Mouse (Mus musculus): ENCODE results near the gene Trib3. TPM values are rescaled to one million over a fixed set of nuclear protein-coding genes. Genes with fewer than 3 reads are reported as not detected.

Trib3 gene
- polyA plus RNA-seq, 1 experiment from 2014 or later: 6.5 TPM

DNA sequence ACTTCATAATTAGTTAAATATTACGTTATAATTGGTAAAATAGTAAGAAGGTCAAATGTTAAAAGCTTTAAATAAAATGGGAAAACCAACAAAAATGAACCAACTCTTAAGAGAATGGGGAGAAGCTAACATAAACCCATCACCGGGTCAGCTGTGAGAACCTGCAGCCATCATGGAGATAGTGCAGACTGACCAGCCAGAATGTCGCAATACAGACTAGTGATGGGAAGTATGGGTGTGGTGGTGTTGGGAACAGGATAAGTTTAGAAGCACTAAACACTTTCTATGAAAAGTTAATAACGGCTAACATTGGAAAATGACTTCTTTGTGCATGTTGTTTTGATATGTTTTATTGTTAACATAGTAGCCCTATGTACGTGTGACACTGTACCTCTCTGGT is 56.3 kb downstream of the Trib3 start:
- Histone ChIP-seq H3K4me2 (replicated peaks) (no peak overlapping the region), H3K4me1 (no peaks in the 10 kb centered on the region), H3K36me3 (peaks cover 44% of the 10 kb centered on the region), H3K9ac (no peak overlapping the region), H3K4me3 (replicated peaks) (no peak overlapping the region), H3K27ac (replicated peaks) (no peak overlapping the region), H3K27me3 (no peaks in the 10 kb centered on the region), H3K9me3 (replicated peaks) (no peaks in the 10 kb centered on the region)
- no peak for ATAC-seq (ENCODE audit: insufficient number of reproducible peaks, low FRiP score, low TSS enrichment, low read depth)
- WGBS: 88% methylated on average over 5 of the region's 5 CpGs

Other genes starting within 250 kb of the Trib3 start
- 11.0 and 11.5 TPM in 2 replicates for gene Srxn1, start 238.5 kb downstream of the Trib3 start, polyA plus RNA-seq (2015; fragmentation: Nextera tagmentation; extraction: Ambion mirVana)
- 5.5 and 6.5 TPM in 2 replicates for gene Tcf15, start 200.5 kb downstream of the Trib3 start, polyA plus RNA-seq (2015; fragmentation: Nextera tagmentation; extraction: Ambion mirVana)
- 87.0 and 87.5 TPM in 2 replicates for gene Csnk2a1, start 117.2 kb downstream of the Trib3 start, polyA plus RNA-seq (2015; fragmentation: Nextera tagmentation; extraction: Ambion mirVana)
- gene Tbc1d20, start 50.2 kb downstream of the Trib3 start, polyA plus RNA-seq (2015; fragmentation: Nextera tagmentation; extraction: Ambion mirVana): 47.6 and 49.1 TPM in 2 replicates
- gene Rbck1, start 11.4 kb downstream of the Trib3 start, polyA plus RNA-seq (2015; fragmentation: Nextera tagmentation; extraction: Ambion mirVana): 91.3 and 94.1 TPM in 2 replicates
- 1.0 and 1.3 TPM in 2 replicates for gene Nrsn2, start 32.6 kb upstream of the Trib3 start, polyA plus RNA-seq (2015; fragmentation: Nextera tagmentation; extraction: Ambion mirVana)
- gene Sox12, start 54.0 kb upstream of the Trib3 start, polyA plus RNA-seq (2015; fragmentation: Nextera tagmentation; extraction: Ambion mirVana): 7.7 and 7.9 TPM in 2 replicates
- gene Zcchc3, start 71.0 kb upstream of the Trib3 start, polyA plus RNA-seq (2015; fragmentation: Nextera tagmentation; extraction: Ambion mirVana): 37.5 and 40.1 TPM in 2 replicates
- 9.4 and 15.2 TPM in 2 replicates for gene 6820408C15Rik, start 71.6 kb upstream of the Trib3 start, polyA plus RNA-seq (2015; fragmentation: Nextera tagmentation; extraction: Ambion mirVana)
- gene Defb23, start 120.6 kb upstream of the Trib3 start, polyA plus RNA-seq (2015; fragmentation: Nextera tagmentation; extraction: Ambion mirVana): not detected in 2 replicates
- not detected in 2 replicates for gene Defb20, start 133.0 kb upstream of the Trib3 start, polyA plus RNA-seq (2015; fragmentation: Nextera tagmentation; extraction: Ambion mirVana)
- gene Defb22, start 146.1 kb upstream of the Trib3 start, polyA plus RNA-seq (2015; fragmentation: Nextera tagmentation; extraction: Ambion mirVana): not detected in 2 replicates
- gene Defb26, start 167.7 kb upstream of the Trib3 start, polyA plus RNA-seq (2015; fragmentation: Nextera tagmentation; extraction: Ambion mirVana): not detected in 2 replicates
- not detected in 2 replicates for gene Defb28, start 174.2 kb upstream of the Trib3 start, polyA plus RNA-seq (2015; fragmentation: Nextera tagmentation; extraction: Ambion mirVana)
- gene Defb29, start 196.1 kb upstream of the Trib3 start, polyA plus RNA-seq (2015; fragmentation: Nextera tagmentation; extraction: Ambion mirVana): not detected in 2 replicates
- gene Gm17416, start 225.3 kb upstream of the Trib3 start, polyA plus RNA-seq (2015; fragmentation: Nextera tagmentation; extraction: Ambion mirVana): not detected in 2 replicates
- not detected in 2 replicates for gene Defb21, start 228.7 kb upstream of the Trib3 start, polyA plus RNA-seq (2015; fragmentation: Nextera tagmentation; extraction: Ambion mirVana)
- not detected in 2 replicates for gene Defb19, start 236.3 kb upstream of the Trib3 start, polyA plus RNA-seq (2015; fragmentation: Nextera tagmentation; extraction: Ambion mirVana)